Mouse (Mus musculus) embryonic fibroblast, embryonic 13.5 days (primary cell): ENCODE results near the gene 9530068E07Rik. TPM values are rescaled to one million over a fixed set of nuclear protein-coding genes. Genes with fewer than 3 reads are reported as not detected.
"Not testable (repeated sequence)": the region's sequence is repeated elsewhere in the genome, so short reads cannot be mapped to it uniquely, and the experiment has no call there.

ENCODE experiments used
- H3K27ac ChIP-seq: 2 replicates; pipeline ENCODE4 v1.5.1; 2012; ENCODE audit warnings: low read length, control low read depth, inconsistent platforms; ENCODE audit not compliant: insufficient read depth
- H3K4me1 ChIP-seq: 2 replicates; pipeline ENCODE4 v1.6.1; 2011; ENCODE audit warnings: low read length; ENCODE audit not compliant: control insufficient read depth, insufficient read depth
- H3K4me3 ChIP-seq: 2 replicates; pipeline ENCODE4 v1.5.1; 2011; ENCODE audit warnings: mild to moderate bottlenecking, control low read depth, low read length; ENCODE audit not compliant: insufficient read depth
- CTCF ChIP-seq: IDR thresholded peaks from 2 replicates; pipeline ENCODE4 v1.5.1; 2011; ENCODE audit warnings: mild to moderate bottlenecking, control low read depth, low read length, moderate library complexity, borderline replicate concordance; ENCODE audit not compliant: insufficient read depth
- POLR2A ChIP-seq: IDR thresholded peaks from 2 replicates; pipeline ENCODE4 v1.6.1; 2011; ENCODE audit warnings: low read depth, mild to moderate bottlenecking, control low read depth, low read length, moderate library complexity
- polyA plus RNA-seq: library from polyadenylated mRNA; stranded (reverse); fragments of >200 nt; gene quantifications from 2 replicates; pipeline ENCODE4 v1.2.4, GENCODE M21; 2011; ENCODE audit warnings: low read depth; ENCODE audit not compliant: missing spikeins, insufficient read length

The 9530068E07Rik gene
- polyA plus RNA-seq, 1 experiment, result 273 TPM

DNA sequence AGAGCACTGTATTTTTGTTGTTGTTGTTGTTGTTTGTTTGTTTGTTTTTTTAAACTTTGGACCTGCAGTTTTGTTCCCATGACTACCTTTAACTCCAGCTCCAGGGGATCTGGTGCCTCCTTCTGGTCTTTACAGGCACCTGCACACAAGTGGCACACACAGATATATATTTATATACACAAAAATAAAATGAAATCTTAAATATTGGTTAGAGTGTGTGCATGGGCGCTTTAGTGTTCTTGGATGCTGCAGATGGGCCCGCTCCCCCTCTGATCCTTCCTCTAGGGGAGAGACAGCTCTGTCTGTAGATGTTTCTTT lies 26.1 kb upstream of the 9530068E07Rik start:
- H3K27ac ChIP-seq, result no peak overlapping the region
- H3K4me3 ChIP-seq, result no peak overlapping the region
- no peak for TF ChIP-seq CTCF
- TF ChIP-seq POLR2A, result no peak
- H3K4me1 ChIP-seq, result peaks cover 5% of the 10 kb centered on the region; the same call in 1 of the 2 replicates

DNA sequence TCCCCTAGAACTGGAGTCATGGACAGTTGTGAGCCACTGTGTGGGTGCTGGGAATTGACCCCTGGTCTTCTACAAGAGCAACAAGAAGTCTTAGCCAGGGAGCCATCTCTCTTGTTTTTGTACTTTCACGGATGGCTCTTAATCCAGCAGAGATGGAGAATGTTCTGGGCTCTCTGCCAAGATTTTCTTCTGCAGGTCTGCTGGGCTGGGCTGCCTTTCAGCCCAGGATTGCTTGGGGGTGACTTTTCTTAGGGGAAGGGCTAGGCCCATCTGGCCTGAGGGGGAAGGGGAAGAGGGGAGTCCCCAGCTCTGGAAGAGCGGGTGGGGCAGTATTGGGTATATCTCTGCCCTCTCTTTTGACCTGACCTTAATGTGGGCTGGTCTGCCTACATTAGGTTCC lies 25.7 kb upstream of the 9530068E07Rik start:
- TF ChIP-seq CTCF (no peak), POLR2A (no peak)
- Histone ChIP-seq H3K27ac (no peak overlapping the region), H3K4me3 (no peak overlapping the region), H3K4me1 (peaks cover 5% of the 10 kb centered on the region; the same call in 1 of the 2 replicates)

DNA sequence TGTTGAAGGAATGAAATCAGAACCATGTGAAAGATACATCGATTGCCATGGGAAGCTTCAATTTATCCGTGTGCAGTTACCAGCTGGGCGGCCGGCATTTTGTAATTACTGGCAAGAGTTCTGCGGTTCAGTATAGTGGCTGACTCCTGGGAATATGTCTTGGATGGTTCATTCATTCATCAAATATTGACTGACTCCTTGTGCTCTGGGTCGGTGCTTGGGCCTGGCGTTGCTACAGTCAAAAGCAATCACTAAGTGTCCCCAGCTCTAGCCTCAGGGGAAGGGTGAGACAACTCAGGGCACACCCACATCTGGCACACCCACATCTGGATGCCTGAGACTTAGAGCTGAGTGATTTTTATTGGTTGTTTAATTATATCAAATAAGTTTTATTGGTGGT lies 22.4 kb upstream of the 9530068E07Rik start:
- no peak overlapping the region for H3K4me3 ChIP-seq
- H3K4me1 ChIP-seq, result peaks cover 3% of the 10 kb centered on the region; the same call in 1 of the 2 replicates
- no peak overlapping the region for H3K27ac ChIP-seq
- TF ChIP-seq POLR2A (no peak), CTCF (no peak)

DNA sequence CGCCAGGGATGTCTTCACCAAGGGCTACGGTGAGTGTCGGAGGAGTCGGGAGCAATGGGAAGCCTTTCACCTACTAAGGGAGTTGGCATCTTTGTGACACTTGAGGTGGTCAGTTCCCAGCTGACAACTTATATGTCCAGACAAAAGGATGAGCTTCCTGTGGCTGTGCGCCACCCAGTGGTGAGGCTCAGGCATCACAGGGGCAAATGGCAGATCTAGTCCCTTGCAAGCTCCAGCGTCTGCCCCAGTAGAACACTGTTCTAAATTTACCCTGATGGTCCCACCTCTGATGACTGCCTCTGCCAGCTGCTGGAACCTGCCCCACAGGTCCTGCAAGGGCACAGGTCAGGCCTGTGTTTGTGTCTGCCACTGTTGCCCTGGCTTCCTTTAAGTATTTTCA lies 21.9 kb upstream of the 9530068E07Rik start:
- no peak overlapping the region for H3K27ac ChIP-seq
- TF ChIP-seq CTCF (peak; percentile 82), POLR2A (no peak)
- peaks cover 3% of the 10 kb centered on the region; the same call in 1 of the 2 replicates for H3K4me1 ChIP-seq
- no peak overlapping the region for H3K4me3 ChIP-seq

DNA sequence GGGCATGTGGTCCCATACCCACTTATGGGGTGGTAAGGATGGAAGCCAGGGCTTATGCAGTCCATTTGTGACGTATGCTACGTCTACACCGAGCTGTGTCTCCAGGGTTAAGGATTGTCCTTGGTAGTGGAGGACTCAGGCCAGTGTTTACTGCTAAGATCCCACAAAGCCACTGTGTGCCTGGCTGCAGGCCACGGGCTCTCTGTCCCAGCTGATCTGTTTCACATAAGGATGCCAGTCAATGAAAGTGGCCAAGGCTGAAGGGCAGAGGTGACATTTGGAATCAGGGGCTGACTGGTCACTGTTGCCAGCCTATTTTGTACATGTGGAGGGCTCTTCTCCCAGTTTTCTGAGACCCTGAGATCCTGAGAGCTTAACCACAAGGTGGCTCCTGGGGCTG lies 18.6 kb upstream of the 9530068E07Rik start:
- Histone ChIP-seq H3K27ac (no peak overlapping the region), H3K4me1 (no peaks in the 10 kb centered on the region)
- TF ChIP-seq CTCF (no peak), POLR2A (no peak)

DNA sequence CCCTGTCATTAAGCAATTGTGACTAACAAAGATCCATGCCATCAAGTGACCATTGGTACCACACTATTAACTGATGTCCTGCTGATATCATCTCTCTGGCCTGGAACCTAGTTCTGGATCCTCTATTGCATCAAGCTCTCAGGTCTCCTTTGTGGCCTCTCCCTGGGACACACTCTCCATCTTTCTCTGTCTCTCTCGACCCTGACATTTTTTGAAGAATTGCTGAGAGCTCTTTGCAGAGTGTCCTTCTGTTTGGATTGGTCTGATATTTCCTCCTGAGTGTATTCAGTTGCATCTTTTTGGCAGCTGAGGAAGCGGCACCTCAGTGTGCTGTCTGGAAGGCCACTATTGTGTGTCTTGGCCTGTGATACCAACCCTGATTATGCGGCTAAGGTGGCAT lies 17.0 kb upstream of the 9530068E07Rik start:
- Histone ChIP-seq H3K4me1 (no peaks in the 10 kb centered on the region), H3K27ac (no peak overlapping the region), H3K4me3 (no peak overlapping the region)
- TF ChIP-seq POLR2A, result no peak
- no peak for TF ChIP-seq CTCF

More for the DNA sequence above, 18.6 kb upstream of the 9530068E07Rik start:
- no peak overlapping the region for H3K4me3 ChIP-seq

DNA sequence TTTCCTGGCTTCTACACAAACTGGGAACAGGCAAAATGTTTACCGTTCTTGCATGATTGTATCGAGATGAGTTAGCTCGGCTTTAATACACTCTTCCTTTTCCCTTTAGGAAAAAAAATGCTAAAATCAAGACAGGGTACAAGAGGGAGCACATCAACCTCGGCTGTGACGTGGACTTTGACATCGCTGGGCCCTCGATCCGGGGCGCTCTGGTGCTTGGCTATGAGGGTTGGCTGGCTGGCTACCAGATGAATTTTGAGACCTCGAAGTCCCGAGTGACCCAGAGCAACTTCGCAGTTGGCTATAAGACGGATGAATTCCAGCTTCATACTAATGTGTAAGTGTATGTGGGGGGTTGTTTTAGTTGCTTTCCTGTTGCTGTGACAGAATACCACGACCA lies 12.5 kb upstream of the 9530068E07Rik start:
- Histone ChIP-seq H3K4me1 (no peaks in the 10 kb centered on the region), H3K27ac (no peak overlapping the region), H3K4me3 (no peak overlapping the region)
- TF ChIP-seq CTCF (no peak), POLR2A (no peak)

DNA sequence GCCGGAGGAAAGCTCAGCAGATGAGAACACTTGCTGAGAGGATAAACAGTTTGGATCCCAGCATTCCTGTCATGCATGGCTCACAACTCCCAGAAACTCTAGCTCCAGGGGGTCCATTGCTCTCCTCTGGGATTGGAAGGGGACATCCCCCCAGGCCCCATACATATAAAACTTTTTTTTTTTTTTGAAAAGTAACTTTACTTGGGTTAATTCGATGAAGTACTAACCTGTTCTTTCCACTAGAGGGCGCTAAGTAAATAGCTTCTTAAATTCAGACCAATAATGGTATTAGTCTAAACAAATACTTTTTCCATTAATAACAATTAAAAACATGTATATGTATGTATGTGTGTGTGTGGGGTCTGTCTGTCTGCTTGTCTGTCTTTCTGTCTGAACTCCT lies 11.6 kb upstream of the 9530068E07Rik start:
- Histone ChIP-seq H3K4me3 (no peak overlapping the region), H3K27ac (no peak overlapping the region), H3K4me1 (no peaks in the 10 kb centered on the region)
- TF ChIP-seq CTCF (no peak), POLR2A (no peak)

DNA sequence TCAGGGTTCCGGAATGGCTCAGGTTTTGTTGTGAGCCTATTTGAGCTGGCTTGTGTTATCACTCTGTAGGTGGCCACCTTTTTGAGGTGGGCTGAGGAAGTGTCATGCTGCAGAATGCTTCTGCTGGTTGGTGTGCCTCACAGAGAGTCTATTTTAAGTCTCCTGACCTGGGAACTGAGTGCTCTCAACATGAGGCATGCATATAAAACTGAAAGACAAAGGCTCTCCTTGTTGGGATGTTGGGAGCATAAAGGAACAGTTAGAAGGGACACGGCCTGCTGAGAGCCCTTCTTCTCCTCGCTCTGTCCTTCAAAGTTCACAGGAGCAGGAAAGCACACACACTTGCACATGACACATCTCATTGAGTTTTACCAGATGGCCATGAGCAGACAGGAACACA lies 9.3 kb upstream of the 9530068E07Rik start:
- Histone ChIP-seq H3K4me1 (no peaks in the 10 kb centered on the region), H3K27ac (no peak overlapping the region), H3K4me3 (no peak overlapping the region)
- TF ChIP-seq POLR2A (no peak), CTCF (no peak)

DNA sequence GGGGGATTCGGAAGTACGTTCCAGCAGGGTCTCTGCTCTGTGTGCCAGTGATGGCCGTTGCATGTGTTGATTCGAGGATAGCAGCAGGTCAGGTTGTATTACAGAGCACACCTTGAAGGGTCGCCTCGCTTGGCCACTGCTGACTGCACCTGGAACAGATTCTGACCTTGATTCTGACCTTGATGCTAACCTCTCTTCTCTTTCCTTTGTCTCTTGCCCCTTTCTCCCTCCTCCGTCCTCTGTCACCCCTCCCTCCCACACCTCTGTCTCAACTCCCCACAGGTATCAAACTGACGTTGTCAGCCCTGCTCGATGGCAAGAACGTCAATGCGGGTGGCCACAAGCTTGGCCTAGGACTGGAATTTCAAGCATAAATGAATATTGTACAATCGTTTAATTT lies 8.1 kb upstream of the 9530068E07Rik start:
- no peaks in the 10 kb centered on the region for H3K4me1 ChIP-seq
- TF ChIP-seq CTCF (no peak), POLR2A (no peak)
- H3K4me3 ChIP-seq, result no peak overlapping the region
- no peak overlapping the region for H3K27ac ChIP-seq

DNA sequence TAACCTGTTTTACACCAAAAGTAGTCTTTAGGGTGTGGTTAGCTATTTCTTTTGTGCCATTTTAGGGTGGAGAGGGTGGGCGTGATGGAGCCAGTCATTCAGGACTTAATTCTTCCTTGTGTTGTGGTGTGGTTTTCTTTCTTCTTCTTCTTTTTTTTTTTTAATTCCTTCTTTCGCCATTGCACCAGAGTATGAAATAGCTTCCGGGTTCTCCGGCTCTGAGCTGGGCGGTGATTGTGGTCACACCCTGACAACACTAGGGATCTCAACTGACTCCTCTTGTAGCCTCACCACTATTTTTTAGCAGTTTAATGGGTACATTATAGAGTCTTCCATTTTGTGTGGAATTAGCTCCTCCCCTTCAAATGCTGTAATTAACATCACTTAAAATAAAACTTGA lies 7.2 kb upstream of the 9530068E07Rik start:
- H3K27ac ChIP-seq, H3K4me3 ChIP-seq, H3K4me1 ChIP-seq: not testable (repeated sequence)

DNA sequence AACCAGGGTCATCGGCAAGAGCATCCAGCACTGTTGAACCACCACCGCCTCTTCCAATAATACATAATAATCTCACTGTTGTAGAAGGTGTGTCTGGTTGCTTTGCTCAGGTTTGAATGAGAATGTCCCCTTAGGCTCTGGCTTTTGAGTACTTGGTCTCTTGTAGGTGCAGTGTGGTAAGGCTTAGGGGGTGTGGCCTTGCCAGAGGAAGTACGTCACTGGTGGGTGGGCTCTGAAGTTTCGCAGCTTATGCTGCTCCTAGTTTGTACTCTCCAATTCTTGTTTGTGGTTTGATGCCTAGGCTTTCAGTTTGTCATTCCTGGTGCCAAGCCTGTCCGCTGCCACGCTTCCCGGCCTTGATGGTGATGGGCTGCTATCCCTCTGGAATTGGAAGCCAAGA lies 6.3 kb upstream of the 9530068E07Rik start:
- Histone ChIP-seq H3K4me3 (no peak overlapping the region), H3K27ac (no peak overlapping the region)
- no peak for TF ChIP-seq POLR2A
- no peak for TF ChIP-seq CTCF

More for the DNA sequence above, 6.3 kb upstream of the 9530068E07Rik start:
- H3K4me1 ChIP-seq, result no peaks in the 10 kb centered on the region
